Mouse (Mus musculus): ENCODE data around the gene Taz.

- TF ChIP-seq CTCF (IDR thresholded peaks at IDR 0.05; ENCODE audit: low read depth) (no peak), EP300 (IDR thresholded peaks at IDR 0.05; ENCODE audit: low read depth) (no peak)
These were observed 35.5 kb upstream of the Taz start for GRCm38 (mm10) chrX:74246213-74246681.

Data from liver, postnatal 0 days (tissue).